Mouse (Mus musculus) myocyte (in vitro differentiated cells): ENCODE data around the gene Bscl2.
"Not testable (repeated sequence)": the region's sequence is repeated elsewhere in the genome, so short reads cannot be mapped to it uniquely, and the experiment has no call there.

Source experiments
- E2F4 ChIP-seq: IDR thresholded peaks from one replicate; pipeline ENCODE4 v1.6.1; 2011; ENCODE audit warnings: mild to moderate bottlenecking, control low read depth, moderate library complexity; ENCODE audit not compliant: insufficient read depth
- MAX ChIP-seq: IDR thresholded peaks from one replicate; pipeline ENCODE4 v1.6.1; 2011; ENCODE audit warnings: low read depth, mild to moderate bottlenecking, control low read depth
- MYOD1 ChIP-seq, 3 experiments: IDR thresholded peaks; one replicate each; pipeline ENCODE4 v1.6.1; 2011; ENCODE audit warnings: control low read depth in 2 of 3, low read depth in 2 of 3, mild to moderate bottlenecking in 2 of 3, moderate library complexity in 1 of 3; ENCODE audit not compliant: insufficient read length in 2 of 3, control insufficient read depth in 1 of 3
- MYOG ChIP-seq, 3 experiments: IDR thresholded peaks; one replicate each; pipeline ENCODE4 v1.6.1; 2011; ENCODE audit warnings: control low read depth in 2 of 3, low read depth in 2 of 3, mild to moderate bottlenecking in 2 of 3; ENCODE audit not compliant: insufficient read length in 2 of 3, control insufficient read depth in 1 of 3, insufficient read depth in 1 of 3
- POLR2A ChIP-seq: IDR thresholded peaks from one replicate; pipeline ENCODE4 v1.6.1; 2011; ENCODE audit warnings: low read depth, mild to moderate bottlenecking, control low read depth, moderate library complexity; ENCODE audit not compliant: insufficient read length
- POLR2AphosphoS2 ChIP-seq: IDR thresholded peaks from one replicate; pipeline ENCODE4 v1.6.1; 2011; ENCODE audit warnings: low read depth, control low read depth; ENCODE audit not compliant: insufficient read length
- REST ChIP-seq: IDR thresholded peaks from one replicate; pipeline ENCODE4 v1.6.1; 2011; ENCODE audit warnings: mild to moderate bottlenecking, control low read depth, moderate library complexity; ENCODE audit not compliant: insufficient read depth, insufficient read length
- TCF12 ChIP-seq: IDR thresholded peaks from one replicate; pipeline ENCODE4 v1.6.1; 2011; ENCODE audit warnings: mild to moderate bottlenecking, control low read depth; ENCODE audit not compliant: poor library complexity, insufficient read depth, severe bottlenecking
- TCF3 ChIP-seq: IDR thresholded peaks from one replicate; pipeline ENCODE4 v1.6.1; 2011; ENCODE audit warnings: low read depth, control low read depth; ENCODE audit not compliant: insufficient read length
- USF1 ChIP-seq: IDR thresholded peaks from one replicate; pipeline ENCODE4 v1.6.1; 2011; ENCODE audit warnings: low read depth, mild to moderate bottlenecking, control low read depth, moderate library complexity

DNA sequence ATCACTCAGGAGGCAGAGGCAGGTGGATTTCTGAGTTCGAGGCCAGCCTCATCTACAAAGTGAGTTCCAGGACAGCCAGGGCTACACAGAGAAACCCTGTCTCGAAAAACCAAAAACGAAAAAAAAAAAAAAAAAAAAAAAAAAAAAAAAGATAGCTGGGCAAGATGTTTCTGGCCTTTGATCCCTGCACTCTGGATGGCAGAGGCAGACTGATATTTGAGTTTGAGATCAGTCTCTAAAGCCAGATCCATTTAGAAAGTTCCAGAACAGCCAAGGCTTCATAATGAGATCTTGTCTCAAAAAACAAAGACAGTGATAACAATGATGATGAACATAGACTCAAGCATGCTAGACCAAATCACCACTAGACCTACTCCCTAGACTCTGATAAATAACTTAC is 33.1 kb downstream of the Bscl2 start:
- TF ChIP-seq MAX; POLR2A; REST; E2F4; TCF12; USF1; MYOG (IDR thresholded peaks at IDR 0.05; ENCODE audit: control insufficient read depth in 1 of 3, insufficient read depth in 1 of 3, insufficient read length in 2 of 3, low read depth in 2 of 3); POLR2AphosphoS2; MYOD1 (IDR thresholded peaks at IDR 0.05; ENCODE audit: control insufficient read depth in 1 of 3, insufficient read length in 2 of 3, low read depth in 2 of 3); TCF3: not testable (repeated sequence)
